Mouse (Mus musculus): Measurements from ENCODE around the gene Il22ra1. TPM values are rescaled to one million over a fixed set of nuclear protein-coding genes. Genes with fewer than 3 reads are reported as not detected.
"Not testable (repeated sequence)": the region's sequence is repeated elsewhere in the genome, so short reads cannot be mapped to it uniquely, and the experiment has no call there.

The Il22ra1 gene
- polyA plus RNA-seq, 1 experiment from 2014 or later = 0.23 TPM

GRCm38 (mm10) chr4:135704016-135704415 lies 24.0 kb upstream of the Il22ra1 start:
- no peak overlapping the region for H3K4me2 ChIP-seq
- peak; percentile 62 for ATAC-seq (ENCODE audit: low read depth)

GRCm38 (mm10) chr4:135706045-135706444 lies 21.9 kb upstream of the Il22ra1 start:
- Histone ChIP-seq H3K36me3 (no peaks in the 10 kb centered on the region), H3K4me3 (replicated peaks) (no peak overlapping the region), H3K9ac (no peak overlapping the region), H3K4me1 (replicated peaks) (peaks cover 32% of the 10 kb centered on the region), H3K27ac (no peak overlapping the region), H3K27me3 (0 out of 2 replicates have a peak, but pooled peaks cover 4% of the 10 kb centered on the region), H3K4me2 (no peak overlapping the region), H3K9me3 (replicated peaks) (no peaks in the 10 kb centered on the region)
- 53% methylated on average over 6 of the region's 6 CpGs for WGBS (ENCODE audit: insufficient replicate concordance)
- no peak for DNase-seq
- no peak for ATAC-seq (ENCODE audit: low read depth)

More at GRCm38 (mm10) chr4:135704016-135704415, 24.0 kb upstream of the Il22ra1 start:
- no peak overlapping the region for H3K9ac ChIP-seq
- H3K4me1 ChIP-seq (replicated peaks) = peaks cover 17% of the 10 kb centered on the region
- H3K4me3 ChIP-seq (replicated peaks) = no peak overlapping the region
- no peaks in the 10 kb centered on the region for H3K36me3 ChIP-seq
- no peaks in the 10 kb centered on the region for H3K9me3 ChIP-seq (replicated peaks)
- 18% methylated on average over 6 of the region's 6 CpGs for WGBS (ENCODE audit: insufficient replicate concordance)
- DNase-seq = no peak
- H3K27me3 ChIP-seq = 0 out of 2 replicates have a peak, but pooled peaks cover 4% of the 10 kb centered on the region
- no peak overlapping the region for H3K27ac ChIP-seq

GRCm38 (mm10) chr4:135709072-135709564 lies 18.9 kb upstream of the Il22ra1 start:
- H3K9ac ChIP-seq = no peak overlapping the region; the same call in 1 of the 2 replicates
- no peaks in the 10 kb centered on the region for H3K9me3 ChIP-seq (replicated peaks)
- peak; percentile 69 for DNase-seq
- H3K27me3 ChIP-seq = 0 out of 2 replicates have a peak, but pooled peaks cover 4% of the 10 kb centered on the region
- 6% methylated on average over 8 of the region's 8 CpGs for WGBS (ENCODE audit: insufficient replicate concordance)
- H3K27ac ChIP-seq = no peak overlapping the region
- peak; percentile 52 for ATAC-seq (ENCODE audit: low read depth)
- no peaks in the 10 kb centered on the region for H3K36me3 ChIP-seq
- peaks cover 21% of the 10 kb centered on the region for H3K4me1 ChIP-seq (replicated peaks)
- H3K4me3 ChIP-seq (replicated peaks) = peak overlapping the region; percentile 34; the same call in 1 of the 2 replicates
- peak overlapping the region; percentile 58 for H3K4me2 ChIP-seq

- H3K36me3 ChIP-seq = no peaks in the 10 kb centered on the region
- H3K27ac ChIP-seq = no peak overlapping the region
- ATAC-seq (ENCODE audit: low read depth) (no peak), DNase-seq (no peak)
- no peak overlapping the region for H3K9ac ChIP-seq
- no peaks in the 10 kb centered on the region for H3K9me3 ChIP-seq (replicated peaks)
- 0 out of 2 replicates have a peak, but pooled peaks cover 4% of the 10 kb centered on the region for H3K27me3 ChIP-seq
- 62% methylated on average over 11 of the region's 11 CpGs for WGBS (ENCODE audit: insufficient replicate concordance)
- H3K4me3 ChIP-seq (replicated peaks) = no peak overlapping the region
- H3K4me1 ChIP-seq (replicated peaks) = peaks cover 17% of the 10 kb centered on the region
- H3K4me2 ChIP-seq = no peak overlapping the region
These were observed 18.4 kb upstream of the Il22ra1 start for GRCm38 (mm10) chr4:135709621-135710020.

GRCm38 (mm10) chr4:135710392-135710791 lies 17.6 kb upstream of the Il22ra1 start:
- Histone ChIP-seq H3K9ac (no peak overlapping the region), H3K4me3 (replicated peaks) (no peak overlapping the region), H3K4me1 (replicated peaks) (peaks cover 17% of the 10 kb centered on the region), H3K4me2 (no peak overlapping the region), H3K9me3 (replicated peaks) (no peaks in the 10 kb centered on the region), H3K36me3 (no peaks in the 10 kb centered on the region), H3K27me3 (no peaks in the 10 kb centered on the region), H3K27ac (no peak overlapping the region)
- ATAC-seq (ENCODE audit: low read depth) = peak; percentile 77
- peak; percentile 43 for DNase-seq
- 22% methylated on average over 3 of the region's 3 CpGs for WGBS (ENCODE audit: insufficient replicate concordance)

- Histone ChIP-seq H3K27ac (no peak overlapping the region), H3K36me3 (no peaks in the 10 kb centered on the region), H3K4me2 (no peak overlapping the region), H3K9me3 (replicated peaks) (no peaks in the 10 kb centered on the region), H3K4me1 (replicated peaks) (peaks cover 8% of the 10 kb centered on the region), H3K27me3 (0 out of 2 replicates have a peak, but pooled peaks cover 4% of the 10 kb centered on the region), H3K4me3 (replicated peaks) (no peak overlapping the region), H3K9ac (no peak overlapping the region)
- 58% methylated on average over 8 of the region's 8 CpGs for WGBS (ENCODE audit: insufficient replicate concordance)
- DNase-seq (no peak), ATAC-seq (ENCODE audit: low read depth) (no peak)
These were observed 13.2 kb upstream of the Il22ra1 start for GRCm38 (mm10) chr4:135714776-135715175.

GRCm38 (mm10) chr4:135716438-135716837 lies 11.5 kb upstream of the Il22ra1 start:
- H3K4me1 ChIP-seq (replicated peaks); H3K4me3 ChIP-seq (replicated peaks); H3K27me3 ChIP-seq; H3K27ac ChIP-seq; H3K9me3 ChIP-seq (replicated peaks); H3K9ac ChIP-seq; DNase-seq; H3K4me2 ChIP-seq; H3K36me3 ChIP-seq; ATAC-seq (ENCODE audit: low read depth): not testable (repeated sequence)
- 87% methylated on average over 11 of the region's 11 CpGs for WGBS (ENCODE audit: insufficient replicate concordance)

GRCm38 (mm10) chr4:135722540-135723290 lies 5.3 kb upstream of the Il22ra1 start:
- Histone ChIP-seq H3K4me1 (replicated peaks) (peaks cover 8% of the 10 kb centered on the region), H3K4me2 (no peak overlapping the region), H3K9me3 (replicated peaks) (no peaks in the 10 kb centered on the region), H3K9ac (no peak overlapping the region), H3K27me3 (0 out of 2 replicates have a peak, but pooled peaks cover 4% of the 10 kb centered on the region), H3K27ac (no peak overlapping the region), H3K36me3 (no peaks in the 10 kb centered on the region), H3K4me3 (replicated peaks) (no peak overlapping the region)
- no peak for DNase-seq
- WGBS (ENCODE audit: insufficient replicate concordance) = 65% methylated on average over 17 of the region's 17 CpGs
- ATAC-seq (ENCODE audit: low read depth) = no peak

- Histone ChIP-seq H3K27ac (no peak overlapping the region), H3K9me3 (replicated peaks) (no peaks in the 10 kb centered on the region), H3K36me3 (no peaks in the 10 kb centered on the region), H3K9ac (no peak overlapping the region), H3K27me3 (peaks cover 27% of the 10 kb centered on the region; the same call in 1 of the 2 replicates), H3K4me2 (no peak overlapping the region), H3K4me3 (replicated peaks) (no peak overlapping the region), H3K4me1 (replicated peaks) (peaks cover 29% of the 10 kb centered on the region)
- ATAC-seq (ENCODE audit: low read depth) = no peak
- 68% methylated on average over 11 of the region's 11 CpGs for WGBS (ENCODE audit: insufficient replicate concordance)
- DNase-seq = no peak
These were observed 1.6 kb upstream of the Il22ra1 start for GRCm38 (mm10) chr4:135726416-135726815.

- peaks cover 27% of the 10 kb centered on the region; the same call in 1 of the 2 replicates for H3K27me3 ChIP-seq
- no peak overlapping the region for H3K9ac ChIP-seq
- H3K27ac ChIP-seq = no peak overlapping the region; the same call in 1 of the 2 replicates
- no peak overlapping the region for H3K4me3 ChIP-seq (replicated peaks)
- DNase-seq (no peak), ATAC-seq (ENCODE audit: low read depth) (no peak)
- H3K4me2 ChIP-seq = no peak overlapping the region
- peaks cover 6% of the 10 kb centered on the region; the same call in 1 of the 2 replicates for H3K9me3 ChIP-seq (replicated peaks)
- 65% methylated on average over 9 of the region's 9 CpGs for WGBS (ENCODE audit: insufficient replicate concordance)
- peaks cover 29% of the 10 kb centered on the region for H3K4me1 ChIP-seq (replicated peaks)
- H3K36me3 ChIP-seq = peaks cover 12% of the 10 kb centered on the region
These were observed 2.2 kb downstream of the Il22ra1 start for GRCm38 (mm10) chr4:135730204-135730603.

- Histone ChIP-seq H3K9me3 (replicated peaks) (peaks cover 6% of the 10 kb centered on the region; the same call in 1 of the 2 replicates), H3K27ac (no peak overlapping the region), H3K27me3 (peaks cover 27% of the 10 kb centered on the region; the same call in 1 of the 2 replicates), H3K4me2 (no peak overlapping the region), H3K4me1 (replicated peaks) (peaks cover 29% of the 10 kb centered on the region), H3K9ac (no peak overlapping the region), H3K36me3 (peaks cover 13% of the 10 kb centered on the region), H3K4me3 (replicated peaks) (no peak overlapping the region)
- no peak for DNase-seq
- no peak for ATAC-seq (ENCODE audit: low read depth)
- WGBS (ENCODE audit: insufficient replicate concordance) = 74% methylated on average over 8 of the region's 8 CpGs
These were observed 3.0 kb downstream of the Il22ra1 start for GRCm38 (mm10) chr4:135730951-135731350.
